Mouse (Mus musculus): Measurements from ENCODE around the gene Stab1.

Stab1 gene

GRCm38 (mm10) chr14:31130236-31131220, 37.9 kb downstream of the Stab1 start, which contains the start of gene Nt5dc2:
Gene Nt5dc2 (plus strand): TSS chr14:31131053.
- peak; percentile 96 for DNase-seq

GRCm38 (mm10) chr14:31129326-31130235, 38.9 kb downstream of the Stab1 start:
- no peak for DNase-seq

- peak; percentile 99 for DNase-seq
These were observed 39.6 kb downstream of the Stab1 start, which contains the start of gene Smim4 for GRCm38 (mm10) chr14:31128826-31129219. Gene Smim4 (minus strand): TSS chr14:31128956.

DNA sequence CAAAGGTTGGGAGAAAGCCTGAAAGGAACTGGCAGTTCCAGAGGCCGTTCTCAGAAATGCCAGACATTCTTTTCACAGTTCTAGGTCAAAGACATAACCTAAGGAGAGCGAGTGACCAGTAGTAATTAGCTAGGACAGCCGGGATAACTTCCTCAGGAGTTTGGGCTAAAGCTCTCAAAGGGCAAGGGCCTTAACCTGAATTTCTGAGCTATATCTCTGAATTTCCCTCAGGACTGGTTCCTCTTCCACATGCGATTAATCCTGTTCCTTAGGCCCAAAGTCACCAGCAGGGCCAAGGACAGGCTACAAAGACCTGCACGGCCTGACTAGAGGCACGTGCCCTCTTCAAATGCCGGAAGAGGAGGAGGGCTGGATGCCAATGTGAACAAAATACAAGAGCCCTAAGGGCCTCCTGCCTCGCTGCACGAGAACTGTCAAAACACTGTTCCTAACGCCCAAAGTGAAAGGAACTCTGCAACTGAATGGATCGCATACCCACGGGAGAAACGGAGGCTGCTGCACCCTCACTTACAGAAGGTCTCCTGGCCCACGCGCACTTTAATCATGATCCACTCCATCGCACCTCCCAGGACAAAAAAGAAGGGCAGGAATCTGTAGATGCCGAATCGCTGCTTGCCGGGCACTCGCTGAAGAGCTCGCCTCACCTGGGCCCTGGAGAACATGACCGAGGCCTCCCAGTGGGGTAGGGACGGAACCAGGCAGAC, 40.2 kb downstream of the Stab1 start:
- peak; percentile 68 for DNase-seq

GRCm38 (mm10) chr14:31126826-31127225, 41.6 kb downstream of the Stab1 start:
- DNase-seq, result no peak

- DNase-seq, result no peak
These were observed 43.0 kb downstream of the Stab1 start for GRCm38 (mm10) chr14:31125106-31126075.

DNA sequence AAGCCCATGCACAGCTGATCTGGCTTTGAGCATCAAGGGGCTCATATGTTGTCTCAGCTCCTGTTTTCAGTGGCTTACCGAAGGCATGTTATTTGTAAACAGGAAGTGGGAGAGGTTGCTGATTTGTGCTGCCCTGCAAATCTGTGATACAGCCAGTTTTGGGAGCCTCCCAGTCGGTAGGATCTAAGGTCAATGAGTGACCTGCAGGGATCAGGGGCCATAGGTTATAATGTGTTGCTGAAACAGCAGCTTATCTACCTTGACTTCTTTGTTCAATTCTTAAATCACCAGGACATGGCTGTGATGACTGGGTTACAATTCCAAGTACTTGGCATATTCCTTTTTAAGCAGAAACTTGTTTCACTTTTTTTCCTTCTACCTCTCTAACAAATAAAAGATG, 52.9 kb downstream of the Stab1 start:
- no peak for DNase-seq

DNA sequence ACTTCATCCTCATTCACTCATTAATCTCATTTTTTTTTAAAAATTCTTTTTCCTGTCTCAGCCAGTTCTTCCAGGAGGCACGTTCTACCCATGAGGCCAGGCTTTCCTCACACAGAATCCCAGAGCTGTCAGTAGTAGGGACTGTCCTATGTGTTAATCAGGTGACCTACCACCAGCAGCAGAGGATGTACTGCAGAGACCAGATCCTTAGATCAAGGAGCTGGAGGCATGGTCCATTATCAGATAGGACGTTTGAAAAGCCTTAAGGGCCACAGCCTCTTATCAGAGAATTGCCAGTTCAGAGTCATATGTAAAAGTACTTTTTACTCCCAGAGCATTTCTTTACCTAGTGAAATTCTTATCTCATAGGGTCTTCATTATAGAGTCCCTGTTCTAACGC, 54.4 kb downstream of the Stab1 start:
- no peak for DNase-seq

DNA sequence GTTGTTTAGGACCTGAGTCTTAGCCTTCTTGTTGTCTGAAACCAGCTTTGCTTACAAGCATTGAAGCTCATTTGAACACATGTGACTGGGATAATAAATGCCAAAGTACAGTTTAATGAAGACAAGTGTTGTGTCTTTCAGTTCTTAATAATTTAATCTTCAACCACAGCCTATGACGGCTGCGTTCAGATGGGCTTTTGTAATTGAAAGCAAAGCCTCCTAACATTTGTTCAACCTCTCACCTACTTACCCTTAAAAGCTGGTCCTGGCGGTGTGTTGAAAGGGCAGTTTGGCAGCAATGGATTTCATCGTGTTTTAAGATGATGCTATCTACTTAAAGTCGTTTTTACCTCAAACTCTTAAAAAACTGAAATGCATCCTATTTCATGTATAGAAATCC, 56.3 kb downstream of the Stab1 start:
- DNase-seq, result peak; percentile 12

GRCm38 (mm10) chr14:31110613-31111012, 57.8 kb downstream of the Stab1 start:
- DNase-seq, result no peak

DNA sequence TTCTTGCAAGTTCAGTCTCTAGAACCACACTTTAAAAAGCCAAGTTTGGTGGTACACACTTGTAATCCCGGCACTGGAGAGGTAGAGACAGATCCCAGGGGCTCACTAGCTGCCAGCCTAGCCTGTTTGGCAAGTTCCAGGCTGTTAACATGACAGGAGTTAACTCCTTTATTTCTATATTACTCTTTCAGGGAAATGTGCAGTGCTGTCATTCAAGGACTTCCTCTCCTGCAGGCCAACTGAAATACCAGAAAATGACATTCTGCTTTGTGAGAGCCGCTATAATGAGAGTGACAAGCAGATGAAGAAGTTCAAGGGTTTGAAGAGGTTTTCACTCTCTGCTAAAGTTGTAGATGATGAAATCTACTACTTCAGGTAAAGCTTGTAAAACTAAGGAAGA, 63.3 kb downstream of the Stab1 start:
- no peak for DNase-seq

DNA sequence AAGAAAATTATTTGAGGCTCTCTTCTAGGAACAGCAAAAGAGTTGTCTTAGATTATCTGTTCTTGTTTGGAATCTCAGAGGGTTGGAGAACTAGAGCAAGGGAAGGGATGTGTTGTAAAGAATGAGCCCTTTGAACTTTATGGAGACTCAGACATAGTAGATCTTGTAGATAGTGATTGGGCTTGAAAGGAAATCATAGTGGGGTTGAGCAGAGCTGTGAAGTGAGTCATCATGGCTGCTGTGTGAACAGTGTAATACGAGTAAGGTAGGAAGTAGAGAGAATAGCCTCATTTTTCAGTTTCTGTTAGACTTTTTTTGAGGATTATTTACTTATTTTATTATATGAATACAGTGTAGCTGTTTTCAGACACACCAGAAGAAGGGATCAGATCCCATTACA, 78.5 kb downstream of the Stab1 start:
- DNase-seq, result no peak

Measured in kidney, postnatal 10 days (tissue).